Mouse (Mus musculus) adrenal gland, adult 18-20 months (tissue): Measurements from ENCODE around the gene Ncan. TPM values are rescaled to one million over a fixed set of nuclear protein-coding genes. Genes with fewer than 3 reads are reported as not detected.

Source experiments
- DNase-seq, 2 experiments: peaks; one replicate each; pipeline ENCODE4 v3.0.0; 2021 to 2022; ENCODE audit warnings: low spot score in 2 of 2
- long read RNA-seq, 2 experiments: library from polyadenylated mRNA; stranded (forward); transcript quantifications; one replicate each; pipeline ENCODE4 v2.0.0; 2021
- total RNA-seq, 2 experiments: library from RNA; stranded (reverse); gene quantifications; 1 replicate in 1 of 2; 2 replicates in 1 of 2; pipeline ENCODE4 v1.2.3; 2021

The Ncan gene
- total RNA-seq = 1 to 10 TPM in 1 of 2 experiments, under 1 TPM in 1; 0.13 to 2.6 TPM
- long read RNA-seq, experiment 1, partial matches to known transcripts = 1 of 2 reads
- long read RNA-seq, experiment 1, other reads (novel, unspliced or antisense) = 1 of 2 reads
- long read RNA-seq, experiment 2 = 0 reads

DNA sequence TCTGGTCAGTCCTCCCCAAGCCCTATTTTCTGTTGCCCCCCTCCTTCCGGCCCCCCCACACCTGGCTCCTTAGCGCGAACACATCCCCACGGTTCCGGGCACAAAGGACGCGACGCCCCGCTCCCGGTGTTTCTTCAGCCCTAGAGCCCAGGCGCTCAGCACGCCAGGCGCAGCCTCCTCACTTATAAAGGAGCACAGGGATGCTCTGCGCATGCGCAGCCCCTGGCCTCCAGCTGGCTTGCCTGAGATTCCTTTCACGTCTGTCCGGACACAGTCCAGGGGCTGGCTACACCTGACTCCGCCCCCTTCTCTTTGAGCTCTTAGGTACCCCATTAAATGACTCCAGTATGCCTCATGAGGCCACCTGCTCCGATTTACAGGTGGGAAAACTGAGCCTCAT is at the start of gene Ncan:
TSS of gene Ncan (minus strand) at position 207 of the 400 bp plus-strand sequence.
- peak; percentile 45 to 46 for DNase-seq

DNA sequence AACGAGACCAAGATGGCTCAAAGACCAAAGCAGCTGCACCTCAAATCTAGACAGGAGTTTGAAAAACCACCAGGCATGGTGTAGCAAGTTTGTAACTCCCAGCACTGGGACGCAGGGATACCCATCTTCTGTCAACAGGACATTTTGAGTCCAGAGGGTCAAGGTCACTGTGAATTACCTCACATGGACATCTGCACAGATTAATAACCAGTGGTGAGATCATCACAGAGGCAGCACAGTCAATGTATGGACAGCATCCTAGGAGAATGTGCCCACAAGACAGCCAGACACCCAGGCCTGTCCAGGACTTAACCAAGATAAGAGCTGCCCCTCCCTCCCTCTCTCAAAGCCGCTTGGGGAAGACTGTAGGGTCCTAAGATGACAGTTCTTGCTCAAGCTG is 49.4 kb upstream of the Ncan start:
- DNase-seq = no peak

DNA sequence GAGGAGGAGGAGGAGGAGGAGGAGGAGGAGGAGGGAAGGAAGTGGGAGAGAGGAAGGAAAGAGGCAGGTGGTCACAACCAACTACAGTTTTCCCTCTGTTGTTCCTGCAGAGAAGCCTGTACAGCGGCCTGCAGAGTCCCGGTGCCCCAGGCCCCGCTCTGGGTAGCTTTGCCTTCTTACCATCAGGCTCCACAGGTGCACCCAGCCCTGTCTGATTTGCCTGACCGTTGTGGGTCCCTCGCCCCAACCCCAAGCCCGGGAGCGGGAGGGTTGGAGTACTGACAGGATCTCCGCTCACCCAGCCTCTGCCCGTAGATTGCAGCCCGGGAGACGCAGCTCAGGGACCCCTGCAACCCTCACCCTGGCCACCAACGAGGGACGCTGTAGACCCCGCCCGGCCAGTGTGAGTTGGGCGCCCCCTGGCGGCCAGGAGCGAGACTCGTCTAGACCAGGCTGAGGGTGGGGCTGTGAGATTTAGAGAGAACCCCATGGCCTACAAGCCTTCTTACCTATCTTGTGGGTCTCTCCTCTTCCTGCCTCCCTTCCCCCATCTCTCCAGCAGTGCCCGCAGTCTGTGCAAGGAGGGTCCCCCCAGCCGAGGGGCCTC is 45.9 kb upstream of the Ncan start:
- peak; percentile 64 to 75 for DNase-seq

DNA sequence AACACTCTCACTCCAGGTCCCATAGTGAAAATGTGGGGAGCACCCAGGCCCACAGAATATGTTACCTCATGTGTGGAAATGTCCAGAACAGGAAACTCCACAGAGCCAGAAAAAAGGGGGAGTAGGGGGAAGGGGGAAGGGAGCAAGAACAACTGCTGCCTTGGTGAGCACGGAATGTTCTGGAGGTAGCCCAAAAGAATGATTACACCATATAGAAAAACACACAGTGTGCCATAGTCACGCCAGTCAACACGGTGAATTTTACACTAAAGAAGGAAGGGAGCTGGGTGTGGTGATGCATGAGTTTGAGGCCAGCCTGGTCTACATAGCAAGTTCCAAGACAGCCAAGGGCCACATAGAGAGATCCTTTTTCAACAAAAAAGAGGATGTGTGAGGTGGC is 42.6 kb upstream of the Ncan start:
- no peak for DNase-seq

DNA sequence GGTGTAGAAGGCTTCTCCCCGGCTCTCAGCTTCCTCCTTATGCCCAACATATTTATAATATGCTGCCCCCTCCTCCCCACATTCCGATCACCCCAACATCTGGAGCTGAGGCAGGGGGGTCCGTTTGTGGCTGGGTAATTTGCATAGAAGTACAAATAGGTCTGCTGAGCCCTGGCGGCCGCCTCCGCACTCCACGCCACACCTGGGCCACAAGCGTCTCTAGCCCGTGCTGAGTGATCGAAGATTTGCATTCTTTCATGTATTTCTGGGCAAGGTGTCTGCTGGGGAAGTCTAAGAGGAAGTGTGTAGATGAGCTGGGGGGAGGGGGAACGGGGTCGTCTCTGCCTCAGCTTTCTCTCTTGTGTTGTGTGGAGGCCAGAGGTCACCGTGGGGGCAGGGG is 39.3 kb upstream of the Ncan start:
- no peak for DNase-seq

- DNase-seq = no peak
Observed at GRCm38 (mm10) chr8:70159211-70159610, 38.5 kb upstream of the Ncan start.

DNA sequence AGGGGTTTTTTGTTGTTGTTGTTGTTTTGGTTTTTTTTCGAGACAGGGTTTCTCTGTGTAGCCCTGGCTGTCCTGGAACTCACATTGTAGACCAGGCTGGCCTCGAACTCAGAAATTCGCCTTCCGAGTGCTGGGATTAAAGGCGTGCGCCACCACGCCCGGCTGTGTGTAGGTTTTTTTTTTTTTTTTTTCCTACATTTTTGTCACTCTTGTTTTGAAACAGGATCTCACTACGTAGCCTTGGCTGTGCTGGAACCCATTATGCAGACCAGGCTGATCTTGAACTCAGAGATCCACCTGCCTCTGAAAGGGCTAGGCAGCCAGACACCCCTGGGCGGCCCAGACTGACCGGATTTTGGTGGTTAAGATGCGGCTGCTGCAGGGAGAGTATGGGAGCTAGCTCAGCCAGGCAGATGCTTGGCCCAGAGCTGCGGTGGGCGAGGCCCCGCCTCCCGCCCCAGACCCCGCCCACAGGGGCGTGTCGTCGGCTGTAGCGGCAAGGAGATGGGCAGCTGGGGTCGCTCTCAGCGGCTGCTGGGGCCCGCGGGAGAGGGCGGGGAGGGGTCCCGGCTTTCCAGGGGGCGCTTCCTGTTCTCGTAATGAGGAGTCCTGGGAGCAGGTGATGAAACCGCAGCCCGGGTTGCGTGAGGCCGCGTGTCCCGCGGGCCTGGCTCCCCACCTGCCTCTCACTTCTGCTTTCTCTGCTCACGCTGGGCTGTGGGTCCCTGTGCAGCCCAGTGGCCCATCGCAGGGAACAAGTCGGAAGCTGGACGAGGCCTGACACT is 37.6 kb upstream of the Ncan start:
- DNase-seq = peak; percentile 60 to 71

- DNase-seq = no peak
Observed at GRCm38 (mm10) chr8:70157240-70157800, 36.6 kb upstream of the Ncan start.

- peak in 1 of 2 experiments; percentile 45 for DNase-seq
Observed at GRCm38 (mm10) chr8:70152537-70153257, 32.0 kb upstream of the Ncan start.

GRCm38 (mm10) chr8:70150158-70150557 is 29.5 kb upstream of the Ncan start:
- DNase-seq = no peak

GRCm38 (mm10) chr8:70147678-70148607 is 27.3 kb upstream of the Ncan start:
- DNase-seq = no peak

DNA sequence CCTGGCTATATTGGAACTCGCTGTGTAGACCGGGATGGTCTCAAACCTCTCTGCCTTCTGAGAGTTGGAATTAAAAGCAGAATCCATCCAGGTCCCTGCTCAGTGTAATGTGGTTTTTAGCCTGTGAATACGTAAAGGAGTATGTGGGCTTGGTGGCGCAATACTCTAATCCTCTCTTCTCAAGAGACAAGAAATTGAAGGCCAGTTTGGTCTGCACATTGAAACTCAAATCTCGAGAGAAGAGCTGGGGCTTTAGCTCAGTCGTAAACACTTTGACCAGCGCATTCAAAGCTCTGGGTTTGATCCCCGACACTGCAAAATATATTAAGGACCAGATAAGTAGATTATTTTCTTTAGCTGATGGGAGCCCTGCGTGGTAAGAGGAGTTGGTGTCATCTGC is 19.3 kb upstream of the Ncan start:
- DNase-seq = no peak

GRCm38 (mm10) chr8:70139026-70139857 is 18.6 kb upstream of the Ncan start, which contains the start of the genes Rfxank, Borcs8 and Mef2b:
Gene Rfxank (minus strand): TSS chr8:70139154.
Gene Borcs8 (plus strand): TSS chr8:70139499.
Gene Mef2b (plus strand): TSS chr8:70139711.
- peak; percentile 95 to 96 for DNase-seq

DNA sequence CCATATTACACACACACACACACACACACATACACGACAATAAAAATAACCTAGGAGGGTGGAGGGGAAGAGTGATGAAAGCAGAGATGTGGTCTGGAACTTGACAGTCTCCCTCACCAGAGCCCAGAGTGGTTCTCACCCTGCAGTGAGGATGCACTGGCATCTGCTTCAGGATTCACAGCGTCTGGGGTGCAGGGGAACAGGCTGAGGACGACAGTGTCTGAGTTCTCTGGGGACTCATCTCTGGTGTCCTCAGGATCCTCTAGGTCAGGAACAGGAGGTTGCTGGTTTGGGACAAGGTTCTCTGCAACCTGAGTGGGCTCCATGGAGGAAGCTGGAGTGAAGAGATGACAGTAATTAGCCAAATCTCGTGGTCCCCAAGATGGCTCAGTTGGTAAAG is 17.2 kb upstream of the Ncan start:
- no peak for DNase-seq

DNA sequence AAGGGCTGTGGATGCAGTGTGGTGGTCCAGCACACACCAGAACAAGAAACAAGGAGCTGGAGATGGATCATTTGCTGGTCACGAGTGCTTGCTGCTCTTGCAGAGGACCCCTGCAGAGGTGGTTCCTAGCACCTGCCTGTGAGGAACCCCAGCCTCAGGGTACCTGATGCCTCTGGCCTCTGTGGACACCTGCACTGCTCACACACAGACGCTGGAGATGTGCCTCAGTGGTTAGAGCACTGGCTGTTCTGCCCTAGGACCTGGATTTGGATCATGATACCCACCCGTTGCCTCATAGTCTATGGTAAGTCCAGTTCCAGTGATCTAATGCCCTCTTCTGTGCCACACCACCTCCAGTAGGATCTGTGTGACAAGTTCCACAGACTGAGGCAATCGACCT is 15.9 kb upstream of the Ncan start:
- no peak for DNase-seq

DNA sequence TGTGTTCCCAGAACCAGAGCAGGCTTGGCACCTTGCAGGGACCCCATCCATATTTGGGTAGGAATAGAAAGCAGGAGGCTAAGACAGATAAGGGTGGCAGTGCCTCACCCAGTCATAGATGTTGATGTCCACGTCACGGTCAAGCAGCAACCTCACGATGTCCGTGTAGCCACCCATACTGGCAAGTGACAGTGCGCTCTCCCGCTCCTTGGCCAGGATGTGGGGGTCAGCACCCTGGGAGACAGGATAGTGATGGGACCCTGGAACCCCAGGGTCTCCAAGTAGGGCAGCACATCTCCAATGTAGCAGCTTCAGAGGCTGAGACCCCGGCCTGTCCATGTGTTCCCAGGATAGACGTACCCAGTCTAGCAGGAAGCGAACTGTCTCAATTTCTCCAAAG is 14.3 kb upstream of the Ncan start:
- no peak for DNase-seq

DNA sequence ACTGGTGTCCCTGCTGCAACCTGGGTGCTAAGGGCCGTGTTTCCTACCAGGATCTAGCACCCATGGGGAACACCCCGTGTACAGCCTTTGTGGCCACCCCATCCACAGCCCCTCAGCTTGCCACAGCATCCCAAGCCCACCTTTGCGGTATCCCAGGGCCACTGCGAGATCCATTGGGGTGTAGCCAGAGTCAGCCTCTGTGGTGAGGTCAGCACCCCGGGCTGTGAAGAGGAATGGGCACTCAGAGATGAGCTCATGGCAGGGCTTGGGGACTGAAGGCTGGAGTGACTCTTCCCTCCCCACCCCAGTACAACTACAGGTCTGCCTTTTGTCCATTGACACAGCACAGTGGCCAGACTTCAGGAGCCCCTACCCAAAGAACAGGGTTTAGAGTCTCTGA is 13.4 kb upstream of the Ncan start:
- DNase-seq = no peak

- peak; percentile 72 to 76 for DNase-seq
Observed at GRCm38 (mm10) chr8:70131166-70131883, 10.7 kb upstream of the Ncan start, which contains the start of gene Nr2c2ap. Gene Nr2c2ap (plus strand): TSS chr8:70131333.

- no peak for DNase-seq
Observed at GRCm38 (mm10) chr8:70130066-70130465, 9.4 kb upstream of the Ncan start.
